Mouse (Mus musculus) liver, embryonic 14.5 days (tissue): ENCODE data around the gene Aak1. TPM values are rescaled to one million over a fixed set of nuclear protein-coding genes. Genes with fewer than 3 reads are reported as not detected.

ENCODE experiments used
- ATAC-seq: fragments of 200-750 bp; cut with Nextera tagmentation; 2 replicates; pipeline ENCODE4 v1.8.0; 2017; ENCODE audit warnings: moderate number of reproducible peaks, mild to moderate bottlenecking, moderate library complexity; ENCODE audit not compliant: insufficient read depth
- DNase-seq, 3 experiments: peaks; one replicate each; pipeline ENCODE4 v3.0.0-alpha.2; 2012 to 2013; ENCODE audit warnings: low read depth in 3 of 3, low spot score in 3 of 3
- H3K27ac ChIP-seq: fragments of 300-500 bp; sonication (generic); 2 replicates; pipeline ENCODE4 v1.5.1; 2014; ENCODE audit warnings: moderate library complexity, mild to moderate bottlenecking, control low read depth, inconsistent platforms
- H3K27me3 ChIP-seq: fragments of 300-500 bp; sonication (generic); 2 replicates; pipeline ENCODE4 v1.6.1; 2014; ENCODE audit warnings: mild to moderate bottlenecking, low read length, moderate library complexity; ENCODE audit not compliant: control insufficient read depth, insufficient read depth
- H3K36me3 ChIP-seq: fragments of 300-500 bp; sonication (generic); replicated peaks from 2 replicates; pipeline ENCODE4 v1.6.1; 2014; ENCODE audit warnings: low read depth; ENCODE audit not compliant: control insufficient read depth, insufficient read depth
- H3K4me1 ChIP-seq, 2 experiments: fragments of 200-500 bp in 1 of 2; fragments of 300-500 bp in 1 of 2; sonication (generic) in 1 of 2; replicated peaks; 2 replicates each; pipeline ENCODE4 v1.6.1; 2012 to 2014; ENCODE audit warnings: antibody characterized with exemption in 1 of 2, inconsistent platforms in 1 of 2, low read length in 1 of 2; ENCODE audit not compliant: control insufficient read depth in 2 of 2, insufficient read depth in 2 of 2
- H3K4me2 ChIP-seq: fragments of 300-500 bp; sonication (generic); 2 replicates; pipeline ENCODE4 v1.6.1; 2014; ENCODE audit warnings: low read depth, mild to moderate bottlenecking, control low read depth, moderate library complexity
- H3K4me3 ChIP-seq, 2 experiments: fragments of 200-500 bp in 1 of 2; fragments of 300-500 bp in 1 of 2; sonication (generic) in 1 of 2; 2 replicates each; pipeline ENCODE4 v1.5.1; 2012 to 2014; ENCODE audit warnings: low read depth in 2 of 2, low read length in 2 of 2, mild to moderate bottlenecking in 2 of 2, control low read depth in 1 of 2, inconsistent platforms in 1 of 2, moderate library complexity in 1 of 2; ENCODE audit not compliant: insufficient read depth in 1 of 2
- H3K9ac ChIP-seq: fragments of 300-500 bp; sonication (generic); replicated peaks from 2 replicates; pipeline ENCODE4 v1.6.1; 2014; ENCODE audit warnings: mild to moderate bottlenecking, control low read depth, moderate library complexity
- H3K9me3 ChIP-seq: fragments of 300-500 bp; sonication (generic); 2 replicates; pipeline ENCODE4 v1.6.1; 2016; ENCODE audit warnings: low read length, mixed read lengths; ENCODE audit not compliant: control insufficient read depth
- CTCF ChIP-seq: IDR thresholded peaks from 2 replicates; pipeline ENCODE4 v1.5.1; 2016; ENCODE audit warnings: antibody characterized with exemption, low read depth, control low read depth
- EP300 ChIP-seq: IDR thresholded peaks from 2 replicates; pipeline ENCODE4 v1.6.1; 2016; ENCODE audit warnings: antibody characterized with exemption, low read depth
- WGBS: fragments of 180-500 bp; shearing (Covaris S2); extraction: QIAGEN DNeasy Blood & Tissue Kit; methylation state at CpG from one replicate; pipeline ENCODE4 v1.1.7; 2014; ENCODE audit not compliant: insufficient replicate concordance; 5-methylcytosine and 5-hydroxymethylcytosine counted together
- polyA plus RNA-seq, 2 experiments: library from polyadenylated mRNA; depleted of rRNA in 1 of 2; stranded (reverse) in 1 of 2; unstranded in 1 of 2; fragments of >200 nt; fragmentation: Nextera tagmentation in 1 of 2; extraction: Ambion mirVana in 1 of 2; gene quantifications; 2 replicates each; pipeline versions ENCODE4 v1.2.1 to v1.2.3; 2012 to 2014

Gene Aak1
- polyA plus RNA-seq, 2 experiments: 2.4 to 4.2 TPM

GRCm38 (mm10) chr6:87039161-87039560 is 189.8 kb downstream of the Aak1 start:
- H3K9ac ChIP-seq: no peak overlapping the region
- ATAC-seq (no peak), DNase-seq (no peak)
- no peak overlapping the region for H3K4me2 ChIP-seq
- no peak for TF ChIP-seq CTCF
- TF ChIP-seq EP300: no peak
- no peaks in the 10 kb centered on the region for H3K27me3 ChIP-seq
- H3K36me3 ChIP-seq: no peaks in the 10 kb centered on the region
- peaks cover 8 to 10% of the 10 kb centered on the region in 2 experiments for H3K4me1 ChIP-seq
- H3K9me3 ChIP-seq: no peaks in the 10 kb centered on the region
- 75% methylated on average over 8 of the region's 8 CpGs for WGBS
- H3K27ac ChIP-seq: no peak overlapping the region
- H3K4me3 ChIP-seq: no peak overlapping the region

GRCm38 (mm10) chr6:87040971-87041370 is 191.7 kb downstream of the Aak1 start:
- WGBS: 40% methylated on average over 4 of the region's 4 CpGs
- TF ChIP-seq CTCF (no peak), EP300 (no peak)
- Histone ChIP-seq H3K27ac (no peak overlapping the region), H3K4me2 (no peak overlapping the region), H3K9ac (no peak overlapping the region), H3K4me3 (no peak overlapping the region), H3K4me1 (peaks cover 8 to 15% of the 10 kb centered on the region in 2 experiments), H3K9me3 (no peaks in the 10 kb centered on the region), H3K27me3 (no peaks in the 10 kb centered on the region), H3K36me3 (no peaks in the 10 kb centered on the region)
- ATAC-seq (no peak), DNase-seq (no peak)

- ATAC-seq (no peak), DNase-seq (no peak)
- Histone ChIP-seq H3K27me3 (no peaks in the 10 kb centered on the region), H3K27ac (no peak overlapping the region), H3K36me3 (no peaks in the 10 kb centered on the region), H3K9me3 (no peaks in the 10 kb centered on the region), H3K9ac (no peak overlapping the region), H3K4me3 (peak overlapping the region in 1 of 2 experiments; percentile 74; a peak in 2 of 4 replicates), H3K4me2 (peak overlapping the region; percentile 94), H3K4me1 (peaks cover 8 to 15% of the 10 kb centered on the region in 2 experiments)
- TF ChIP-seq EP300: no peak
- no peak for TF ChIP-seq CTCF
- whole genome bisulfite sequencing: 57% methylated on average over 7 of the region's 7 CpGs
Observed at GRCm38 (mm10) chr6:87041431-87041830, 192.1 kb downstream of the Aak1 start.

- ATAC-seq: no peak
- H3K27me3 ChIP-seq: no peaks in the 10 kb centered on the region
- peak overlapping the region; percentile 83 for H3K9ac ChIP-seq
Observed at GRCm38 (mm10) chr6:87042004-87042336, 192.7 kb downstream of the Aak1 start.

GRCm38 (mm10) chr6:87042337-87043130 is 193.2 kb downstream of the Aak1 start, which contains the start of gene Gfpt1:
Gene Gfpt1, plus strand, starts transcription at chr6:87042846.
- DNase-seq (peak; percentile 82 to 85 (median 85)), ATAC-seq (peak; percentile 96)
- no peaks in the 10 kb centered on the region for H3K27me3 ChIP-seq
- peak within 1 kb of the TSS; percentile 83 for H3K9ac ChIP-seq
- under 1% methylated on average over 68 of the region's 68 CpGs for WGBS
- peak within 1 kb of the TSS; percentile 94 for H3K4me2 ChIP-seq
- H3K9me3 ChIP-seq: no peaks in the 10 kb centered on the region
- H3K36me3 ChIP-seq: no peaks in the 10 kb centered on the region
- H3K4me1 ChIP-seq: peaks cover 8 to 15% of the 10 kb centered on the region in 2 experiments
- peak within 1 kb of the TSS; percentile 74 to 82 for H3K4me3 ChIP-seq
- TF ChIP-seq CTCF (no peak), EP300 (no peak)
- H3K27ac ChIP-seq: peak within 1 kb of the TSS; percentile 93

More at GRCm38 (mm10) chr6:87042004-87042336, 192.7 kb downstream of the Aak1 start:
- WGBS: under 1% methylated on average over 11 of the region's 11 CpGs
- Histone ChIP-seq H3K4me3 (peak overlapping the region; percentile 74 to 82), H3K4me1 (peaks cover 8 to 15% of the 10 kb centered on the region in 2 experiments), H3K9me3 (no peaks in the 10 kb centered on the region), H3K36me3 (no peaks in the 10 kb centered on the region), H3K4me2 (peak overlapping the region; percentile 94), H3K27ac (peak overlapping the region; percentile 93)
- TF ChIP-seq CTCF: no peak
- TF ChIP-seq EP300: no peak
- DNase-seq: peak in 1 of 3 experiments; percentile 50
